Mouse (Mus musculus) heart, postnatal 0 days (tissue): ENCODE results near the gene Trim2.
A peak's percentile ranks its signal among the peaks of the same experiment; 100 is the strongest.

Source experiments
- CTCF ChIP-seq: IDR thresholded peaks from 2 replicates; pipeline ENCODE4 v1.5.1; 2016; ENCODE audit warnings: antibody characterized with exemption, control low read depth, low read depth
- EP300 ChIP-seq: IDR thresholded peaks from 2 replicates; pipeline ENCODE4 v1.6.1; 2016; ENCODE audit warnings: antibody characterized with exemption, low read depth

GRCm38 (mm10) chr3:84324967-84325441 is 18.3 kb upstream of the Trim2 start:
- TF ChIP-seq EP300 (peak; percentile 90), CTCF (no peak)
